Mouse (Mus musculus): ENCODE measurements around the gene Stx8. TPM values are rescaled to one million over a fixed set of nuclear protein-coding genes. Genes with fewer than 3 reads are reported as not detected.

Stx8 gene
- total RNA-seq, 2 experiments from 2014 or later = 33.4 to 35.0 TPM

GRCm38 (mm10) chr11:67999629-68000028 lies 33.6 kb downstream of the Stx8 start:
- DNase-seq (ENCODE audit: low spot score in 2 of 2) = no peak
- no peak overlapping the region for H3K4me3 ChIP-seq
- H3K27ac ChIP-seq = no peak overlapping the region
- TF ChIP-seq CTCF (conservative IDR thresholded peaks at IDR 0.05) = peak; percentile 44

- peak; percentile 99 for TF ChIP-seq CTCF (conservative IDR thresholded peaks at IDR 0.05)
- Histone ChIP-seq H3K4me3 (peak overlapping the region; percentile 27; the same call in 1 of the 2 replicates), H3K27ac (peak overlapping the region; percentile 53; the same call in 1 of the 2 replicates)
- peak; percentile 60 to 78 for DNase-seq (ENCODE audit: low spot score in 2 of 2)
Measured at GRCm38 (mm10) chr11:68004191-68004590, 38.2 kb downstream of the Stx8 start.

GRCm38 (mm10) chr11:68006216-68006789 lies 40.3 kb downstream of the Stx8 start:
- Histone ChIP-seq H3K27ac (no peak overlapping the region), H3K4me3 (no peak overlapping the region)
- no peak for DNase-seq (ENCODE audit: low spot score in 2 of 2)
- no peak for TF ChIP-seq CTCF (conservative IDR thresholded peaks at IDR 0.05)

GRCm38 (mm10) chr11:68007645-68008044 lies 41.7 kb downstream of the Stx8 start:
- no peak for DNase-seq (ENCODE audit: low spot score in 2 of 2)
- TF ChIP-seq CTCF (conservative IDR thresholded peaks at IDR 0.05) = peak; percentile 32; the same call in 1 of the 2 replicates
- no peak overlapping the region for H3K27ac ChIP-seq
- no peak overlapping the region for H3K4me3 ChIP-seq

GRCm38 (mm10) chr11:68009377-68009776 lies 43.4 kb downstream of the Stx8 start:
- no peak for TF ChIP-seq CTCF (conservative IDR thresholded peaks at IDR 0.05)
- Histone ChIP-seq H3K27ac (no peak overlapping the region), H3K4me3 (no peak overlapping the region)
- no peak for DNase-seq (ENCODE audit: low spot score in 2 of 2)

- Histone ChIP-seq H3K4me3 (no peak overlapping the region), H3K27ac (no peak overlapping the region)
- DNase-seq (ENCODE audit: low spot score in 2 of 2) = no peak
- TF ChIP-seq CTCF (conservative IDR thresholded peaks at IDR 0.05) = no peak
Measured at GRCm38 (mm10) chr11:68012207-68012606, 46.2 kb downstream of the Stx8 start.

- no peak overlapping the region for H3K4me3 ChIP-seq
- H3K27ac ChIP-seq = no peak overlapping the region
- TF ChIP-seq CTCF (conservative IDR thresholded peaks at IDR 0.05) = no peak
- DNase-seq (ENCODE audit: low spot score in 2 of 2) = no peak
Measured at GRCm38 (mm10) chr11:68018191-68018590, 52.2 kb downstream of the Stx8 start.

- H3K27ac ChIP-seq = no peak overlapping the region
- no peak for TF ChIP-seq CTCF (conservative IDR thresholded peaks at IDR 0.05)
- DNase-seq (ENCODE audit: low spot score in 2 of 2) = no peak
- H3K4me3 ChIP-seq = no peak overlapping the region
Measured at GRCm38 (mm10) chr11:68019156-68019555, 53.2 kb downstream of the Stx8 start.

- DNase-seq (ENCODE audit: low spot score in 2 of 2) = no peak
- TF ChIP-seq CTCF (conservative IDR thresholded peaks at IDR 0.05) = no peak
- Histone ChIP-seq H3K4me3 (no peak overlapping the region), H3K27ac (no peak overlapping the region)
Measured at GRCm38 (mm10) chr11:68021976-68022375, 56.0 kb downstream of the Stx8 start.

GRCm38 (mm10) chr11:68022895-68023294 lies 56.9 kb downstream of the Stx8 start:
- no peak for DNase-seq (ENCODE audit: low spot score in 2 of 2)
- TF ChIP-seq CTCF (conservative IDR thresholded peaks at IDR 0.05) = no peak
- H3K27ac ChIP-seq = no peak overlapping the region
- no peak overlapping the region for H3K4me3 ChIP-seq

- no peak for DNase-seq (ENCODE audit: low spot score in 2 of 2)
- no peak for TF ChIP-seq CTCF (conservative IDR thresholded peaks at IDR 0.05)
Measured at GRCm38 (mm10) chr11:68023811-68024369, 57.9 kb downstream of the Stx8 start.

GRCm38 (mm10) chr11:68026590-68026989 lies 60.6 kb downstream of the Stx8 start:
- no peak overlapping the region for H3K4me3 ChIP-seq
- TF ChIP-seq CTCF (conservative IDR thresholded peaks at IDR 0.05) = 0 out of 2 replicates have a peak, but pooled peaks have one; percentile 6
- no peak overlapping the region for H3K27ac ChIP-seq
- DNase-seq (ENCODE audit: low spot score in 2 of 2) = no peak

More at GRCm38 (mm10) chr11:68023811-68024369, 57.9 kb downstream of the Stx8 start:
- H3K27ac ChIP-seq = no peak overlapping the region
- no peak overlapping the region for H3K4me3 ChIP-seq

GRCm38 (mm10) chr11:68029079-68029478 lies 63.1 kb downstream of the Stx8 start:
- DNase-seq (ENCODE audit: low spot score in 2 of 2) = no peak
- no peak for TF ChIP-seq CTCF (conservative IDR thresholded peaks at IDR 0.05)
- Histone ChIP-seq H3K4me3 (no peak overlapping the region), H3K27ac (no peak overlapping the region)

- Histone ChIP-seq H3K27ac (no peak overlapping the region), H3K4me3 (no peak overlapping the region)
- no peak for TF ChIP-seq CTCF (conservative IDR thresholded peaks at IDR 0.05)
- DNase-seq (ENCODE audit: low spot score in 2 of 2) = no peak
Measured at GRCm38 (mm10) chr11:68029871-68030270, 63.9 kb downstream of the Stx8 start.
